Mouse (Mus musculus) limb, embryonic 13.5 days (tissue): ENCODE measurements around the gene Slc18a3. TPM values are rescaled to one million over a fixed set of nuclear protein-coding genes. Genes with fewer than 3 reads are reported as not detected.

Source experiments
- ATAC-seq: fragments of 200-750 bp; cut with Nextera tagmentation; 2 replicates; pipeline ENCODE4 v1.8.0; 2017; ENCODE audit warnings: low read depth, moderate number of reproducible peaks, moderate TSS enrichment; ENCODE audit not compliant: low FRiP score
- H3K27ac ChIP-seq: fragments of 300-500 bp; sonication (generic); 2 replicates; pipeline ENCODE4 v1.5.1; 2015; ENCODE audit warnings: inconsistent platforms, mild to moderate bottlenecking, moderate library complexity
- H3K27me3 ChIP-seq: fragments of 300-500 bp; sonication (generic); 2 replicates; pipeline ENCODE4 v1.6.1; 2015; ENCODE audit warnings: mild to moderate bottlenecking, inconsistent platforms
- H3K36me3 ChIP-seq: fragments of 300-500 bp; sonication (generic); 2 replicates; pipeline ENCODE4 v1.6.1; 2015; ENCODE audit warnings: inconsistent platforms, mild to moderate bottlenecking, moderate library complexity
- H3K4me1 ChIP-seq: fragments of 300-500 bp; sonication (generic); 2 replicates; pipeline ENCODE4 v1.6.1; 2015; ENCODE audit warnings: inconsistent platforms
- H3K4me2 ChIP-seq: fragments of 300-500 bp; sonication (generic); replicated peaks from 2 replicates; pipeline ENCODE4 v1.6.1; 2015; ENCODE audit warnings: inconsistent platforms, mild to moderate bottlenecking, moderate library complexity
- H3K4me3 ChIP-seq: fragments of 300-500 bp; sonication (generic); 2 replicates; pipeline ENCODE4 v1.5.1; 2015; ENCODE audit warnings: moderate library complexity, mild to moderate bottlenecking, inconsistent platforms
- H3K9ac ChIP-seq: fragments of 300-500 bp; sonication (generic); 2 replicates; pipeline ENCODE4 v1.6.1; 2015; ENCODE audit warnings: mild to moderate bottlenecking, inconsistent platforms
- H3K9me3 ChIP-seq: fragments of 300-500 bp; sonication (generic); 2 replicates; pipeline ENCODE4 v1.6.1; 2016; ENCODE audit warnings: inconsistent platforms
- WGBS: fragments of 180-500 bp; shearing (Covaris S2); methylation state at CpG from one replicate; pipeline ENCODE4 v1.1.7; 2015; 5-methylcytosine and 5-hydroxymethylcytosine counted together
- polyA plus RNA-seq: library from polyadenylated mRNA; unstranded; fragments of >200 nt; fragmentation: Nextera tagmentation; extraction: Ambion mirVana; gene quantifications from 2 replicates; pipeline ENCODE4 v1.2.1, GENCODE M21; 2015

The Slc18a3 gene
- polyA plus RNA-seq, 1 experiment from 2014 or later: 0.09 TPM

GRCm38 (mm10) chr14:32443446-32443845, 21.2 kb downstream of the Slc18a3 start:
- no peak overlapping the region for H3K4me2 ChIP-seq
- H3K9ac ChIP-seq: no peak overlapping the region
- WGBS: 30% methylated on average over 8 of the region's 8 CpGs
- 0 out of 2 replicates have a peak, but pooled peaks cover 5% of the 10 kb centered on the region for H3K27me3 ChIP-seq
- no peak for ATAC-seq
- H3K4me3 ChIP-seq: no peak overlapping the region
- H3K27ac ChIP-seq: no peak overlapping the region
- H3K36me3 ChIP-seq: no peaks in the 10 kb centered on the region
- peaks cover 9% of the 10 kb centered on the region; the same call in 1 of the 2 replicates for H3K4me1 ChIP-seq
- H3K9me3 ChIP-seq: no peaks in the 10 kb centered on the region

GRCm38 (mm10) chr14:32439744-32440143, 24.9 kb downstream of the Slc18a3 start:
- H3K9ac ChIP-seq: no peak overlapping the region
- no peak overlapping the region for H3K4me2 ChIP-seq
- no peaks in the 10 kb centered on the region for H3K9me3 ChIP-seq
- no peak for ATAC-seq
- H3K4me1 ChIP-seq: peaks cover 9% of the 10 kb centered on the region; the same call in 1 of the 2 replicates
- 0 out of 2 replicates have a peak, but pooled peaks cover 5% of the 10 kb centered on the region for H3K27me3 ChIP-seq
- no peak overlapping the region for H3K27ac ChIP-seq
- H3K36me3 ChIP-seq: no peaks in the 10 kb centered on the region
- no peak overlapping the region for H3K4me3 ChIP-seq
- 12% methylated on average over 3 of the region's 3 CpGs for WGBS

- Histone ChIP-seq H3K36me3 (no peaks in the 10 kb centered on the region), H3K4me3 (no peak overlapping the region), H3K9me3 (no peaks in the 10 kb centered on the region), H3K4me1 (peaks cover 9% of the 10 kb centered on the region; the same call in 1 of the 2 replicates), H3K4me2 (no peak overlapping the region), H3K9ac (no peak overlapping the region), H3K27me3 (0 out of 2 replicates have a peak, but pooled peaks cover 5% of the 10 kb centered on the region), H3K27ac (no peak overlapping the region)
- no peak for ATAC-seq
- 53% methylated on average over 5 of the region's 5 CpGs for WGBS
Observed at GRCm38 (mm10) chr14:32439316-32439715, 25.3 kb downstream of the Slc18a3 start.

GRCm38 (mm10) chr14:32437352-32437793, 27.3 kb downstream of the Slc18a3 start:
- no peaks in the 10 kb centered on the region for H3K36me3 ChIP-seq
- no peak for ATAC-seq
- peaks cover 9% of the 10 kb centered on the region; the same call in 1 of the 2 replicates for H3K4me1 ChIP-seq
- no peak overlapping the region for H3K4me2 ChIP-seq
- no peaks in the 10 kb centered on the region for H3K9me3 ChIP-seq
- H3K4me3 ChIP-seq: no peak overlapping the region
- H3K27ac ChIP-seq: no peak overlapping the region
- no peaks in the 10 kb centered on the region for H3K27me3 ChIP-seq
- no peak overlapping the region for H3K9ac ChIP-seq
- WGBS: 16% methylated on average over 5 of the region's 5 CpGs

GRCm38 (mm10) chr14:32429030-32429602, 35.5 kb downstream of the Slc18a3 start:
- no peaks in the 10 kb centered on the region for H3K36me3 ChIP-seq
- H3K9me3 ChIP-seq: no peaks in the 10 kb centered on the region
- no peak overlapping the region for H3K9ac ChIP-seq
- no peak overlapping the region for H3K27ac ChIP-seq
- peaks cover 4% of the 10 kb centered on the region; the same call in 1 of the 2 replicates for H3K27me3 ChIP-seq
- H3K4me3 ChIP-seq: no peak overlapping the region
- WGBS: 18% methylated on average over 8 of the region's 8 CpGs
- no peaks in the 10 kb centered on the region for H3K4me1 ChIP-seq
- no peak overlapping the region for H3K4me2 ChIP-seq
- no peak for ATAC-seq

- Histone ChIP-seq H3K36me3 (no peaks in the 10 kb centered on the region), H3K4me2 (no peak overlapping the region), H3K4me1 (no peaks in the 10 kb centered on the region), H3K27me3 (peaks cover 5% of the 10 kb centered on the region), H3K9me3 (no peaks in the 10 kb centered on the region), H3K4me3 (no peak overlapping the region), H3K9ac (no peak overlapping the region), H3K27ac (no peak overlapping the region)
- no peak for ATAC-seq
- 90% methylated on average over 7 of the region's 7 CpGs for WGBS
Observed at GRCm38 (mm10) chr14:32423946-32424345, 40.7 kb downstream of the Slc18a3 start.

GRCm38 (mm10) chr14:32418747-32419146, 45.9 kb downstream of the Slc18a3 start:
- no peaks in the 10 kb centered on the region for H3K4me1 ChIP-seq
- no peak for ATAC-seq
- 88% methylated on average over 11 of the region's 11 CpGs for WGBS

More at GRCm38 (mm10) chr14:32418747-32419146, 45.9 kb downstream of the Slc18a3 start:
- H3K9me3 ChIP-seq: peaks cover 4% of the 10 kb centered on the region; the same call in 1 of the 2 replicates
- H3K9ac ChIP-seq: no peak overlapping the region
- H3K4me3 ChIP-seq: no peak overlapping the region
- H3K4me2 ChIP-seq: no peak overlapping the region
- H3K36me3 ChIP-seq: no peaks in the 10 kb centered on the region
- H3K27me3 ChIP-seq: no peaks in the 10 kb centered on the region; the same call in 1 of the 2 replicates
- H3K27ac ChIP-seq: no peak overlapping the region

Other genes with a start within 250 kb of the Slc18a3 start
- gene Ogdhl, start 142.8 kb downstream of the Slc18a3 start, polyA plus RNA-seq: 16.7 and 17.3 TPM in 2 replicates
- gene 1700024G13Rik, start 76.5 kb downstream of the Slc18a3 start, polyA plus RNA-seq: not detected in 2 replicates
- gene Chat, start 1.1 kb upstream of the Slc18a3 start, polyA plus RNA-seq: not detected in 2 replicates
- gene Ercc6, start 48.7 kb upstream of the Slc18a3 start, polyA plus RNA-seq: 24.0 and 24.9 TPM in 2 replicates
- 0.31 and 0.64 TPM in 2 replicates for gene Prrxl1, start 134.6 kb upstream of the Slc18a3 start, polyA plus RNA-seq
- 0.69 and 0.92 TPM in 2 replicates for gene 3425401B19Rik, start 220.4 kb upstream of the Slc18a3 start, polyA plus RNA-seq